Mouse (Mus musculus): Measurements from ENCODE around the gene Chrna4.

- TF ChIP-seq POLR2A (IDR thresholded peaks at IDR 0.05; ENCODE audit: borderline replicate concordance, control insufficient read depth, low read depth, low read length) (no peak), CTCF (IDR thresholded peaks at IDR 0.05; ENCODE audit: control insufficient read depth, insufficient read depth, low read length) (no peak)
These were observed 47.9 kb downstream of the Chrna4 start for GRCm38 (mm10) chr2:180995457-180995856.
